Mouse (Mus musculus): Measurements from ENCODE around the gene Cdk2ap2. TPM values are rescaled to one million over a fixed set of nuclear protein-coding genes. Genes with fewer than 3 reads are reported as not detected.

The Cdk2ap2 gene
- polyA plus RNA-seq, 1 experiment from 2014 or later, result 91.2 TPM

DNA sequence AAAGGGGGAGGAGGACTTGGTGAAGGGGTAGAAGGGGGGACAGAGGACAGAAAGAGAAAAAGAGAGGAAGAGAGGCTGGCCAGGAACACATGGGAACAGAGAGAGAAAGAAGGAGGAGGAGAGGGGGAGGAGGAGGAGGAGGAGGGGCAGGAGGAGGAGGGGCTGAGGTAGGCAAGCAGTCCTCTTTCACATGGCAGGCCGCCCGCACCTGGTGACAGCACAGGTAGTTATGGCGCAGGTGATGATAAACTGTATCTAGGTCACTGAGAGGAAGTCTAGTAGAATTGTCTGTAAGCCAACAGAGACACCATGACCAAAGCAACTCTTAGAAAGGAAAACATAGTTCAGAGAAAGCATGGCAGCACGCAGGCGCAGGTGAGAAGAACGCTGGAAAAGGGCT lies 25.6 kb upstream of the Cdk2ap2 start:
- H3K4me3 ChIP-seq (ENCODE audit: low read depth, low read length), result no peak overlapping the region
- peaks cover 10% of the 10 kb centered on the region; the same call in 1 of the 2 replicates for H3K4me1 ChIP-seq (ENCODE audit: insufficient read depth)
- no peak overlapping the region for H3K9ac ChIP-seq (replicated peaks)
- TF ChIP-seq EP300 (IDR thresholded peaks at IDR 0.05; ENCODE audit: low read depth) (no peak), CTCF (IDR thresholded peaks at IDR 0.05; ENCODE audit: low read depth) (no peak)
- H3K4me2 ChIP-seq (ENCODE audit: low read depth, low read length), result no peak overlapping the region
- no peaks in the 10 kb centered on the region for H3K27me3 ChIP-seq (ENCODE audit: insufficient read depth, low read length)
- WGBS (ENCODE audit: insufficient replicate concordance), result 91% methylated on average over 6 of the region's 6 CpGs
- DNase-seq, result no peak
- H3K9me3 ChIP-seq (ENCODE audit: low read length), result no peaks in the 10 kb centered on the region
- ATAC-seq, result no peak
- peak overlapping the region; percentile 86 for H3K27ac ChIP-seq (ENCODE audit: low read depth)
- H3K36me3 ChIP-seq (replicated peaks; ENCODE audit: insufficient read depth, low read length), result no peaks in the 10 kb centered on the region

- H3K9me3 ChIP-seq (ENCODE audit: low read length), result no peaks in the 10 kb centered on the region
- no peak for DNase-seq
- H3K4me2 ChIP-seq (ENCODE audit: low read depth, low read length), result no peak overlapping the region
- TF ChIP-seq EP300 (IDR thresholded peaks at IDR 0.05; ENCODE audit: low read depth) (no peak), CTCF (IDR thresholded peaks at IDR 0.05; ENCODE audit: low read depth) (no peak)
- no peak overlapping the region for H3K4me3 ChIP-seq (ENCODE audit: low read depth, low read length)
- ATAC-seq, result no peak
- H3K36me3 ChIP-seq (replicated peaks; ENCODE audit: insufficient read depth, low read length), result no peaks in the 10 kb centered on the region
- no peak overlapping the region for H3K9ac ChIP-seq (replicated peaks)
- H3K4me1 ChIP-seq (ENCODE audit: insufficient read depth), result peaks cover 5% of the 10 kb centered on the region; the same call in 1 of the 2 replicates
- H3K27ac ChIP-seq (ENCODE audit: low read depth), result peak overlapping the region; percentile 4; the same call in 1 of the 2 replicates
- no peaks in the 10 kb centered on the region for H3K27me3 ChIP-seq (ENCODE audit: insufficient read depth, low read length)
- 76% methylated on average over 6 of the region's 6 CpGs for WGBS (ENCODE audit: insufficient replicate concordance)
Measured at GRCm38 (mm10) chr19:4072706-4073424, 24.1 kb upstream of the Cdk2ap2 start.

DNA sequence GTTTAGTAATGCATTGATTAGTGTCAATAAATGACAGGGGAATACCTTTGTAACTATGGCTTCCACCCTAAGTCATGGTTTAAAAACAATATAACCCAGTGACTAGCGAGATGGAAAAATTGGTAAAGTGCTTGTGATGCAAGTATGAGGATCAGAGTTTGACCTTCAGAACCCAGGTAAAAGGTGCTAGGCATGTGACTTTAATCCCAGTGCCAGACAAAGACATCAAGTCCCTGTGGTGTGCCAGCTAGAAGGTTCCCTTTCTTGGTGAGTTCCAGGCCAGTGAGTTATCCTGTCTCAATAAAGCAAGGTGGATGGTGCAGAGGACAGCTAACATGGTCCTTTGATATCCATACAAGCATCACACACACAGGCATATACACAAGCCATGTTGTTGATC lies 21.5 kb upstream of the Cdk2ap2 start:
- H3K27me3 ChIP-seq (ENCODE audit: insufficient read depth, low read length), result no peaks in the 10 kb centered on the region
- WGBS (ENCODE audit: insufficient replicate concordance), result 81% methylated on average over 1 of the region's 1 CpGs
- TF ChIP-seq CTCF (IDR thresholded peaks at IDR 0.05; ENCODE audit: low read depth) (no peak), EP300 (IDR thresholded peaks at IDR 0.05; ENCODE audit: low read depth) (no peak)
- no peaks in the 10 kb centered on the region for H3K36me3 ChIP-seq (replicated peaks; ENCODE audit: insufficient read depth, low read length)
- H3K9me3 ChIP-seq (ENCODE audit: low read length), result no peaks in the 10 kb centered on the region
- ATAC-seq, result no peak
- no peak overlapping the region for H3K9ac ChIP-seq (replicated peaks)
- H3K4me1 ChIP-seq (ENCODE audit: insufficient read depth), result peaks cover 20% of the 10 kb centered on the region
- no peak overlapping the region for H3K4me2 ChIP-seq (ENCODE audit: low read depth, low read length)
- no peak overlapping the region for H3K27ac ChIP-seq (ENCODE audit: low read depth)
- no peak overlapping the region for H3K4me3 ChIP-seq (ENCODE audit: low read depth, low read length)
- DNase-seq, result no peak

DNA sequence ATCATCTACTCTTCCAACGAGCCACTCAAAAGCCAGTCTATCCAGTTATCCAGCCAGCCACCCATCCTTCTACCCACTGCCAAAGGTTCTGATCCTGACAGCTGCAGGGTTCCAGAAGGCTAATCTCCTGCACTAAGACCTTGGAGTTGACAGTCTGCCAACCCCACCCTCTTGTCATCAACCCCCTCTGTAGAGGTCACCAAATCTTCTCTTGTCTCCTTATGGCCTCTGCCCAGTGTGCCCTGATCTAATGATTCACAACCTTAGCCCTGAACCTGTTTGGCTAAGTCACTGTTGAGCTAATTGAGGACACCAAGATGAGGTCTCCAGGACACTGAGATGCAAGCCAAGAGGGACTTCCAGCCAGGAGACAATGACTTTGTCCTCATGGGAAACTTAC lies 17.4 kb upstream of the Cdk2ap2 start:
- ATAC-seq (peak; percentile 46), DNase-seq (no peak)
- H3K9me3 ChIP-seq (ENCODE audit: low read length), result no peaks in the 10 kb centered on the region
- H3K4me3 ChIP-seq (ENCODE audit: low read depth, low read length), result no peak overlapping the region
- H3K27me3 ChIP-seq (ENCODE audit: insufficient read depth, low read length), result no peaks in the 10 kb centered on the region
- no peaks in the 10 kb centered on the region for H3K36me3 ChIP-seq (replicated peaks; ENCODE audit: insufficient read depth, low read length)
- 60% methylated on average over 1 of the region's 1 CpGs for WGBS (ENCODE audit: insufficient replicate concordance)
- no peak overlapping the region for H3K4me2 ChIP-seq (ENCODE audit: low read depth, low read length)
- H3K9ac ChIP-seq (replicated peaks), result no peak overlapping the region
- no peak overlapping the region for H3K27ac ChIP-seq (ENCODE audit: low read depth)
- TF ChIP-seq EP300 (IDR thresholded peaks at IDR 0.05; ENCODE audit: low read depth) (no peak), CTCF (IDR thresholded peaks at IDR 0.05; ENCODE audit: low read depth) (no peak)
- peaks cover 25% of the 10 kb centered on the region for H3K4me1 ChIP-seq (ENCODE audit: insufficient read depth)

DNA sequence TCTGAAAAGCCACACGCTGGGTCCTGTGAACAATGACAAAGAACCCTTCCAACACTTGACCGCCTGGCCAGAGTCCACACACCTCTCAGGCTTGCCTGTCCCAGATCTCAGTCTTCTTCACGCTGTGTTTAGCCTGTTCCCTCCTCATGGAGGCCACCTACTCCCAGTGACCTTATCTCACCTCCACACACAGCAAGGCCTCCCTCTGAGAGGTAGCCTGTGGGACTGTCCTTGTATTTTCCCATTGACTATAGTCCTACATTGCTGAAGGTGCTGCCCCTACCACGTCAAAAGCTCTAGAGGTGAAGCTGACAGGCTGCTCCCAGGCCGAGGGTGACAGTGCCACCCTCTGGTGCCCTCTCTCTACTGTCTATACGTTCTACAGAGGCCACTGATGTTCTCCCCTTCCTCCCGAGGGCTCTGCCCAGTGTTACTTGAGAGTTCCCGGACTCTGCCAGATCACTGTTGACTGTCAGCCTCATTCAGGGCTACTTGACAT lies 16.4 kb upstream of the Cdk2ap2 start:
- DNase-seq (peak; percentile 43), ATAC-seq (peak; percentile 72)
- TF ChIP-seq CTCF (IDR thresholded peaks at IDR 0.05; ENCODE audit: low read depth) (peak; percentile 70), EP300 (IDR thresholded peaks at IDR 0.05; ENCODE audit: low read depth) (no peak)
- Histone ChIP-seq H3K9ac (replicated peaks) (no peak overlapping the region), H3K4me3 (ENCODE audit: low read depth, low read length) (no peak overlapping the region), H3K36me3 (replicated peaks; ENCODE audit: insufficient read depth, low read length) (no peaks in the 10 kb centered on the region), H3K4me1 (ENCODE audit: insufficient read depth) (peaks cover 25% of the 10 kb centered on the region), H3K4me2 (ENCODE audit: low read depth, low read length) (peak overlapping the region; percentile 27), H3K9me3 (ENCODE audit: low read length) (no peaks in the 10 kb centered on the region), H3K27me3 (ENCODE audit: insufficient read depth, low read length) (no peaks in the 10 kb centered on the region), H3K27ac (ENCODE audit: low read depth) (no peak overlapping the region; the same call in 1 of the 2 replicates)
- 44% methylated on average over 8 of the region's 8 CpGs for WGBS (ENCODE audit: insufficient replicate concordance)

GRCm38 (mm10) chr19:4081394-4081793 lies 15.6 kb upstream of the Cdk2ap2 start, which contains the start of gene Cabp2:
TSS of gene Cabp2 (plus strand) at chr19:4081578.
- Histone ChIP-seq H3K9me3 (ENCODE audit: low read length) (no peaks in the 10 kb centered on the region), H3K4me1 (ENCODE audit: insufficient read depth) (peaks cover 25% of the 10 kb centered on the region), H3K36me3 (replicated peaks; ENCODE audit: insufficient read depth, low read length) (no peaks in the 10 kb centered on the region), H3K27me3 (ENCODE audit: insufficient read depth, low read length) (0 out of 2 replicates have a peak, but pooled peaks cover 2% of the 10 kb centered on the region), H3K4me2 (ENCODE audit: low read depth, low read length) (peak within 1 kb of the TSS; percentile 27), H3K4me3 (ENCODE audit: low read depth, low read length) (no peak within 1 kb of the TSS), H3K9ac (replicated peaks) (no peak within 1 kb of the TSS), H3K27ac (ENCODE audit: low read depth) (no peak within 1 kb of the TSS; the same call in 1 of the 2 replicates)
- ATAC-seq, result no peak
- DNase-seq, result no peak
- TF ChIP-seq CTCF (IDR thresholded peaks at IDR 0.05; ENCODE audit: low read depth) (no peak), EP300 (IDR thresholded peaks at IDR 0.05; ENCODE audit: low read depth) (no peak)
- WGBS (ENCODE audit: insufficient replicate concordance), result 59% methylated on average over 3 of the region's 3 CpGs
